Mouse (Mus musculus): ENCODE results near the gene Ascc1. TPM values are rescaled to one million over a fixed set of nuclear protein-coding genes. Genes with fewer than 3 reads are reported as not detected.
"Not testable (repeated sequence)": the region's sequence is repeated elsewhere in the genome, so short reads cannot be mapped to it uniquely, and the experiment has no call there.

The Ascc1 gene
- total RNA-seq, 2 experiments from 2014 or later, result 20.2 to 22.0 TPM

- no peak for DNase-seq
Observed at GRCm38 (mm10) chr10:59977715-59978343, 24.8 kb upstream of the Ascc1 start.

- no peak for DNase-seq
Observed at GRCm38 (mm10) chr10:59978401-59978800, 24.2 kb upstream of the Ascc1 start.

- DNase-seq, result peak; percentile 88
Observed at GRCm38 (mm10) chr10:59978873-59979743, 23.5 kb upstream of the Ascc1 start.

- DNase-seq, result no peak
Observed at GRCm38 (mm10) chr10:59980815-59981244, 21.8 kb upstream of the Ascc1 start.

GRCm38 (mm10) chr10:59981336-59981735, 21.3 kb upstream of the Ascc1 start:
- no peak for DNase-seq

GRCm38 (mm10) chr10:59981792-59982191, 20.8 kb upstream of the Ascc1 start:
- peak; percentile 74 for DNase-seq

GRCm38 (mm10) chr10:59982379-59982873, 20.2 kb upstream of the Ascc1 start:
- DNase-seq, result no peak

- DNase-seq, result peak; percentile 77
Observed at GRCm38 (mm10) chr10:59988036-59988435, 14.6 kb upstream of the Ascc1 start.

GRCm38 (mm10) chr10:59990393-59990792, 12.2 kb upstream of the Ascc1 start:
- DNase-seq, result no peak

GRCm38 (mm10) chr10:59991262-59991880, 11.2 kb upstream of the Ascc1 start:
- DNase-seq, result peak; percentile 56

- DNase-seq, result no peak
Observed at GRCm38 (mm10) chr10:59992024-59992423, 10.6 kb upstream of the Ascc1 start.

DNA sequence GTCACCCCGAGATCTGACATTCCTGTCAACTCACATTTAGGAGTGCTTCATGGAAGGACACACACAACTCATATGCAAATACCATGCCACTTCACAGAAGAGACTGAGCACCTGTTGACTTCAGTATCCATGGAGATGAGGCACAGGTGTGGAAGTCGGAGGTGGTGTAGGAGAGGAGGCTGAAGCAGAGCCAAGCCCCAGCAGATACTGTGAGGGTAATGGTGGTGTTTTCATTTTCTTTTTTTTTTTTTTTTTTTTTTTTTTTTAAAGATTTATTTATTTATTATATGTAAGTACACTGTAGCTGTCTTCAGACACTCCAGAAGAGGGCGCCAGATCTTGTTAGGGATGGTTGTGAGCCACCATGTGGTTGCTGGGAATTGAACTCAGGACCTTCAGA, 8.8 kb upstream of the Ascc1 start:
- DNase-seq, result not testable (repeated sequence)

DNA sequence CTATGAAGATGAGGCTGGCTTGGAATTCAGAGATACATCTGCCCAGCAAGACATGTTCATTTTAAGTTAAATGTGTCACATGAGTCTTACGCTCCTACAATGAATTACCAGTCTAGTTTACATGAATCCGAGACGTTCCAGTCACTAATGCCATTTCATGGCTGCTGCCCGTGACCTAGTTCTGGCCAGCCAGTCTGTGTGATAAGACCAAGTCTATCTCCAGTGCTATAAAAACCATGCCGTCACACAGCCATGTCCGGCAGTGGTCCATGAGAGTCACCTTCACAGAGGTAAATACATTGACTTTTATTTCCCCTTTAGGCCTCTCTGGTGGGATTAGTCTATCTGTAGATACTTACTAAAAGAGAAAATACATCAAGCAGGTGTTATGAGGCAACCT, 6.7 kb upstream of the Ascc1 start:
- peak; percentile 50 for DNase-seq

GRCm38 (mm10) chr10:59997591-59997990, 5.0 kb upstream of the Ascc1 start:
- peak; percentile 68 for DNase-seq

- no peak for DNase-seq
Observed at GRCm38 (mm10) chr10:59999057-59999456, 3.5 kb upstream of the Ascc1 start.

DNA sequence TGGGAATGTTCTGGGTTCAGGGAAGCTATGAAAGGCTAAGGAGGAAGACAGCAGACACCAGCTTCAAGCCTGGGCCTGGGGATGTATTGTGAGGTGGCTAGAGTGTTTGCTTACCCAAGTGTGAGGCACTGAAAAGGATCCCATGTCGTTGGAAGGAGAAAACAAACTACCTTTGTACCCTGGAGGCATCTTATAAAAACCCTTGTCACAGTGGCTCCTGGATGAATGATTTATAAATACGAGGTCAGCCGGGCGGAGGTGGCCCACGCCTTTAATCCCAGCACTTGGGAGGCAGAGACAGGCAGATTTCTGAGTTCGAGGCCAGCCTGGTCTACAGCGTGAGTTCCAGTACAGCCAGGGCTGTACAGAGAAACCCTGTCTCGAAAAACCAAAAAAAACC, 942 bp upstream of the Ascc1 start:
- DNase-seq, result not testable (repeated sequence)

- DNase-seq, result no peak
Observed at GRCm38 (mm10) chr10:60002203-60002602, 402 bp upstream of the Ascc1 start.

DNA sequence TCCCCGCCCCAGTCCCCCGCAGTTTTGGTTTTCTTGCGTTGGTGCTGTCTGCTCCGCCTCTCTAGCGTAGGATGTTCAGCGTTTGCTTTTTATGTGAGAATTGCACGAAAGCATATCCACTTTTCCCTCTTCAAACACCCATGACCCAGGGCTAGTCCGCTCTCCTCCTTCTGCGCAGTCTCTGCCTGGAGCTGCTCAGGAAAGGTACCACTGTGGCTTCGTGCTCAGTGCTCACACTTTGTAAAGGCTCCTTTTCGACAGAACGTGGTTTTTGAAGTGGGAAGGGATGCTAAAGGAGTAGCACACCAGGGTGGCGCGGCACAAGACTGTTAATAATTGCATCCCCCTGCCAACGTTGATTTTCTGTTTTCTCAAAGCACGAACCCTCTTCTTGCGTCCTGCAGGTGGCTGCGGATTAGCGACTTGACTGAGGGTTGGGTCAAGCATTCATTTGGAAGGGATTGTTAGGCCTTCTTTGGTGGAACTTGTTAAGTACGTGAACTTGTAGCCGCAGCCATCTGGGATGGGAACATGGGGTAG, 678 bp downstream of the Ascc1 start:
- no peak for DNase-seq

DNA sequence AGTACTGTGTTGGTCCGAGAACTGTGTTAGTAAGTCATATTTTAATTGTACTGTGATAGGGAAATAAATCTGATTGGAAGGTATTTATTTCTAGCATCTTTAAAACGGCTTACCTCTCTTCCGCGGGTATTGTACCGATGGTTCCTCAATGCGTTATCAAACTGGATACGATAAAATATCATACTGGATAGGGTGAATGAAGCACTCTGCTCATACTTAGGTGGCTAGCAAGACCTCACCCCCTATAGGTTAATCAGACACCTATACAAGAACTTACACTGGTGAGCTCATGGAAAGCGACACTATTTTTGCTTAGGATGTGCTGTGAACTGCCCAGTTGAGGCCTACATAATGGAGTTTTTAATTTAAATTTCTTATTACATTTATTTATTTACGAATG, 1.2 kb downstream of the Ascc1 start:
- DNase-seq, result no peak

DNA sequence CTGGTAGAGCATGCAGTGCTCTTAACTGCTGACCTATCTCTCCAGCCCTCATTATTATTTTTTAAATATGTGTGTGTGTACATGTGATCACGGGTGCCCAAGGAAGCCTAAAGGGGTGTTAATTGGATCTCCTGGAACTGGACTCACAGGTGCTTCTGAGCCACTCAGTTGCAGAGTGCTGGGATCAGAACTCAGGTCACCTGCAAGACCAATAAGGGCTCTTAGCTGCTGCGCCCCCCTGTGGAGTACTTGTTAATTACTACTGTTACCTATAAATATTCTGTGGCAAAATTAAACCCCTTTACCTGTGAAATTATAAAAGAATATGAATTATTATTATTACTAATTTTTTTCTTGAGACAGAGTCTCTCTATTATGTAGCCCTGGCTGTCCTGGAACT, 2.7 kb downstream of the Ascc1 start:
- peak; percentile 35 for DNase-seq

- DNase-seq, result no peak
Observed at GRCm38 (mm10) chr10:60009115-60009514, 6.5 kb downstream of the Ascc1 start.

DNA sequence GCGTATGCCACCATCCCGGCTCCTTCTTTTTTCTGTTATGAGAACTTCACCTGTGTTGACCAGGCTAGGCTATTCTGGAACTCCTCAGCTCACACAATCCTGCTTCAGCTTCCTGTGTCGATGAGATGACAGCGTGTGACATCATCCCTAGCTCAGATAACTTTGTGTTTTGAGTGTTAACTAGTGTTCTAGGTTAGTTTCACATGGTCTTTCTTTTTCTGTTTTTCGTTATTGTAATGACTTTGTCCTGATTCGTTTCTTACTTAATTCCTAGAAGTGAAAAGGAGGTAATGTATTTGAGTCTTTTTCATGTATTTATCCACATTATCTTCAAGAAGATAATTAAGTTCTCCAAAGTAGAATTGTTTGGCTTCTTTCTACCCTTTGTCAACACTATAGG, 13.6 kb downstream of the Ascc1 start:
- DNase-seq, result no peak

- no peak for DNase-seq
Observed at GRCm38 (mm10) chr10:60019299-60019698, 16.7 kb downstream of the Ascc1 start.
